Mouse (Mus musculus) left cerebral cortex, postnatal 10 days (tissue): ENCODE measurements around the gene Ptger3. TPM values are rescaled to one million over a fixed set of nuclear protein-coding genes. Genes with fewer than 3 reads are reported as not detected.
A peak's percentile ranks its signal among the peaks of the same experiment; 100 is the strongest.

Source experiments
- DNase-seq, 2 experiments: peaks; one replicate each; pipeline ENCODE4 v3.0.0; 2021 to 2022; ENCODE audit warnings: low spot score in 2 of 2, mixed read lengths in 1 of 2; ENCODE audit errors: extremely low spot score in 1 of 2
- intact Hi-C: fragments of 180-260 bp; cut with DNase I; formaldehyde crosslinking; loops from one replicate; pipeline ENCODE4 v1.15.1; 2025
- microRNA-seq: library from miRNA; unstranded; fragments of <30 nt; microRNA quantifications from one replicate; pipeline ENCODE4 v1.2.0, GENCODE M21; 2022
- total RNA-seq, 2 experiments: library from RNA; stranded (reverse); gene quantifications; 2 replicates each; pipeline ENCODE4 v1.2.3; 2021

Ptger3 gene
- total RNA-seq, 2 experiments from 2014 or later: 13.2 to 16.8 TPM

GRCm38 (mm10) chr3:157666142-157666541, 99.5 kb downstream of the Ptger3 start:
- DNase-seq: no peak
- intact Hi-C loops: no loop called here

GRCm38 (mm10) chr3:157686105-157686504, 119.4 kb downstream of the Ptger3 start:
- no peak for DNase-seq
- intact Hi-C loops: no loop called here

- intact Hi-C loops: no loop called here
- no peak for DNase-seq
Observed at GRCm38 (mm10) chr3:157688419-157689162, 121.9 kb downstream of the Ptger3 start.

Small RNA genes lying within 50 kb of the gene (microRNA-seq; reads per million reads assigned to microRNA genes)
- 282 reads per million, percentile 64 among the genes with 10 or more reads in this experiment for gene Mir186

Other genes starting within 250 kb of the Ptger3 start
- gene Zranb2, start 32.7 kb upstream of the Ptger3 start, total RNA-seq: 100 to 1,000 TPM; 148 to 150 TPM